Mouse (Mus musculus): ENCODE measurements around the gene Mlip. TPM values are rescaled to one million over a fixed set of nuclear protein-coding genes. Genes with fewer than 3 reads are reported as not detected.

Gene Mlip
- polyA plus RNA-seq, 1 experiment from 2014 or later, result not detected

GRCm38 (mm10) chr9:77071676-77072075 lies 281.1 kb downstream of the Mlip start:
- in situ Hi-C loops (cut with MboI; ENCODE audit: low pct_unique_long_range_greater_than_20kb), result no loop called here
- H3K27me3 ChIP-seq, result no peaks in the 10 kb centered on the region
- DNase-seq (ENCODE audit: low read depth, low spot score) (no peak), ATAC-seq (no peak)
- CTCF ChIA-PET, result no interaction called here
- POLR2A ChIA-PET, result no interaction called here
- no peak for TF ChIP-seq CTCF (IDR thresholded peaks at IDR 0.05)

GRCm38 (mm10) chr9:77056611-77057010 lies 296.2 kb downstream of the Mlip start:
- in situ Hi-C loops (cut with MboI; ENCODE audit: low pct_unique_long_range_greater_than_20kb), result no loop called here
- no peak for ATAC-seq
- CTCF ChIA-PET, result no interaction called here
- POLR2A ChIA-PET, result no interaction called here
- no peak for DNase-seq (ENCODE audit: low read depth, low spot score)
- TF ChIP-seq CTCF (IDR thresholded peaks at IDR 0.05), result no peak
- no peaks in the 10 kb centered on the region for H3K27me3 ChIP-seq

- ATAC-seq (no peak), DNase-seq (ENCODE audit: low read depth, low spot score) (no peak)
- POLR2A ChIA-PET, result no interaction called here
- CTCF ChIA-PET, result no interaction called here
- H3K27me3 ChIP-seq, result no peaks in the 10 kb centered on the region
- no peak for TF ChIP-seq CTCF (IDR thresholded peaks at IDR 0.05)
- in situ Hi-C loops (cut with MboI; ENCODE audit: low pct_unique_long_range_greater_than_20kb), result no loop called here
These were observed 298.2 kb downstream of the Mlip start for GRCm38 (mm10) chr9:77054426-77055193.

Other genes starting within 250 kb of the Mlip start
- 27.4 TPM for gene Lrrc1, start 191.9 kb upstream of the Mlip start, polyA plus RNA-seq (2021)